In genomic region chr9:40405263-40405662, GRCm38 (mm10) we compare ENCODE assay signal across 18 mouse cellular contexts.
DNase-seq lines count a peak whose midpoint lies in the region; ATAC-seq and TF ChIP-seq lines count a peak whose summit lies in the region.
"Had no signal": no experiment of that assay in that cellular context is flagged by ENCODE, and none has a peak within 500 bp of the region (broad histone marks: within the 10 kb centered on the region; RNA-seq: fewer than 3 reads in every experiment).

No protein-coding gene starts in this region.

- H3K27me3 ChIP-seq in forebrain, embryonic 15.5 days = no peaks in the 10 kb centered on the region
- no peaks in the 10 kb centered on the region for H3K27me3 ChIP-seq in forebrain, embryonic 11.5 days (ENCODE audit: control insufficient read depth, insufficient read depth, low read length)
- H3K27me3 ChIP-seq in Patski = no peaks in the 10 kb centered on the region
- H3K27me3 ChIP-seq: CH12.LX; heart, embryonic 15.5 days; midbrain, embryonic 13.5 days had no signal

- no peak overlapping the region for H3K4me3 ChIP-seq in forebrain, embryonic 15.5 days
- H3K4me3 ChIP-seq in forebrain, embryonic 11.5 days (ENCODE audit: low read depth, low read length) = no peak overlapping the region
- H3K4me3 ChIP-seq: erythroblast, embryonic 14.5 days; heart, embryonic 15.5 days; limb, embryonic 10.5 days; midbrain, embryonic 13.5 days had no signal

- peaks cover 20% of the 10 kb centered on the region; the same call in 1 of the 2 replicates for H3K4me1 ChIP-seq in forebrain, embryonic 15.5 days
- no peaks in the 10 kb centered on the region for H3K4me1 ChIP-seq in forebrain, embryonic 11.5 days (replicated peaks; ENCODE audit: control insufficient read depth, insufficient read depth, low read length)

- no peak for ATAC-seq in forebrain, embryonic 15.5 days (replicated peaks)
- ATAC-seq in forebrain, embryonic 11.5 days (replicated peaks; ENCODE audit: low FRiP score) = no peak
- ATAC-seq in Patski = no peak
- ATAC-seq in erythroblast, adult 5-6 weeks (replicated peaks; ENCODE audit: low FRiP score, poor library complexity, severe bottlenecking) = no peak
- ATAC-seq: hindbrain, embryonic 16.5 days had no signal

- DNase-seq in forebrain, embryonic 11.5 days (ENCODE audit: low spot score) = no peak
- peak; percentile 34 for DNase-seq in MN1 (ENCODE audit: low spot score)
- DNase-seq in Patski (ENCODE audit: low read depth, low spot score) = peak; percentile 42
- DNase-seq in kidney, adult 9 months = peak; percentile 73
- no peak for DNase-seq in natural killer cell, adult 2 months (ENCODE audit: low spot score in 2 of 2)
- DNase-seq: gastrocnemius, postnatal 14 days; lung, postnatal 36 days; spleen, adult 18-20 months had no signal

- no peak overlapping the region for H3K4me2 ChIP-seq in forebrain, embryonic 15.5 days (replicated peaks)
- H3K4me2 ChIP-seq in forebrain, embryonic 11.5 days (ENCODE audit: low read depth, low read length, severe bottlenecking) = no peak overlapping the region
- H3K4me2 ChIP-seq: heart, embryonic 15.5 days; midbrain, embryonic 13.5 days had no signal

- POLR2A ChIA-PET in Patski (lab: Charles Lee) = no interaction called here

- in situ Hi-C loops in Patski (cut with MboI; ENCODE audit: low pct_unique_long_range_greater_than_20kb) = loop anchor here (25.0 kb wide), 1 partner anchor 332 kb away; no protein-coding TSS in a partner anchor

- no peaks in the 10 kb centered on the region for H3K9me3 ChIP-seq in forebrain, embryonic 15.5 days
- H3K9me3 ChIP-seq in forebrain, embryonic 11.5 days (ENCODE audit: control insufficient read depth, low read length) = no peaks in the 10 kb centered on the region
- H3K9me3 ChIP-seq: heart, embryonic 15.5 days; limb, embryonic 10.5 days; midbrain, embryonic 13.5 days had no signal

- peak overlapping the region; percentile 69 for H3K27ac ChIP-seq in forebrain, embryonic 15.5 days (replicated peaks)
- H3K27ac ChIP-seq in forebrain, embryonic 11.5 days (ENCODE audit: low read depth, low read length) = no peak overlapping the region
- H3K27ac ChIP-seq: heart, embryonic 15.5 days; limb, embryonic 10.5 days; liver, embryonic 14.5 days; midbrain, embryonic 13.5 days; stomach, postnatal 0 days had no signal

- H3K9ac ChIP-seq in forebrain, embryonic 15.5 days (replicated peaks) = no peak overlapping the region
- no peak overlapping the region for H3K9ac ChIP-seq in forebrain, embryonic 11.5 days (ENCODE audit: low read length)
- H3K9ac ChIP-seq: heart, embryonic 15.5 days; liver, embryonic 14.5 days; midbrain, embryonic 13.5 days had no signal

- CTCF ChIA-PET in Patski (lab: Charles Lee) = no interaction called here

- WGBS in forebrain, embryonic 15.5 days = 66% methylated on average over 5 of the region's 5 CpGs
- 91% methylated on average over 5 of the region's 5 CpGs for WGBS in forebrain, embryonic 11.5 days

- no peaks in the 10 kb centered on the region for H3K36me3 ChIP-seq in forebrain, embryonic 15.5 days
- H3K36me3 ChIP-seq in forebrain, embryonic 11.5 days (ENCODE audit: control insufficient read depth, insufficient read depth, low read length) = no peaks in the 10 kb centered on the region
- H3K36me3 ChIP-seq: heart, embryonic 15.5 days; limb, embryonic 10.5 days; midbrain, embryonic 13.5 days had no signal

- no peak for TF ChIP-seq CTCF in Patski (IDR thresholded peaks at IDR 0.05)

Comparison
In these comparisons a context has a peak if more than half of its experiments do, and no peak if none do; other contexts are left out.
1. DNase-seq: peak in MN1 (single experiment), Patski (single experiment) and kidney, adult 9 months (single experiment); none in forebrain, embryonic 11.5 days (single experiment) and natural killer cell, adult 2 months (0 of 2).